Mouse (Mus musculus): ENCODE measurements around the gene Rnf187.
"Not testable (repeated sequence)": the region's sequence is repeated elsewhere in the genome, so short reads cannot be mapped to it uniquely, and the experiment has no call there.

The Rnf187 gene

DNA sequence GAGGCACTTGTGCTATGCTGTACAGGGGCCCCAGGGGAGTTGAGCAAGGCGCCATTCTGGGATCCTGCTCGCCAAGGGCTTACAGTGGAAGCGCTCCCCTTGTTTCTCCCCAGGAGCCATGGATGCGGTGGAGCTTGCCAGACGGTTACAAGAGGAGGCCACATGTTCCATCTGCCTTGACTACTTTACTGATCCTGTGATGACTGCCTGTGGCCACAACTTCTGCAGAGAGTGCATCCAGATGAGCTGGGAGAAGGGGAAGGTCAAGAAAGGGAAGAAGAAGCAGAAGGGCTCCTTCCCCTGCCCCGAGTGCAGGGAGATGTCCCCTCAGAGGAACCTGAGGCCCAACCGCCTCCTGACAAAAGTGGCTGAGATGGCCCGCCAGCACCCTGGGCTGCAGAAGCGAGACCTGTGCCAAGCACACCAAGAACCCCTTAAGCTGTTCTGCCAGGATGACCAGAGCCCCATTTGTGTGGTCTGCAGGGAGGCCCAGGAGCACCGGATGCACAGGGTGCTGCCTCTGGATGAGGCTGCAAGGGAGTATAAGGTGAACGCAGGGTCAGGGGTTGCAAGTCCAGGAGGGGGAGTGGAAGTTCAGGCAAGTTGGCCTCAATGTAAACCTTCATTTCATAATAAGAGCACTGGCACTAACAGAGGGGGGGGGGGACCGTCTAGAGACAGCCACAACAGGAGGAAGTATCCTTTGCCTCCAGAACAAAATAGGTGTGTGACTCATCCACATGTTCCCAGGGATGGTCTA lies 26.5 kb upstream of the Rnf187 start:
- DNase-seq = no peak

DNA sequence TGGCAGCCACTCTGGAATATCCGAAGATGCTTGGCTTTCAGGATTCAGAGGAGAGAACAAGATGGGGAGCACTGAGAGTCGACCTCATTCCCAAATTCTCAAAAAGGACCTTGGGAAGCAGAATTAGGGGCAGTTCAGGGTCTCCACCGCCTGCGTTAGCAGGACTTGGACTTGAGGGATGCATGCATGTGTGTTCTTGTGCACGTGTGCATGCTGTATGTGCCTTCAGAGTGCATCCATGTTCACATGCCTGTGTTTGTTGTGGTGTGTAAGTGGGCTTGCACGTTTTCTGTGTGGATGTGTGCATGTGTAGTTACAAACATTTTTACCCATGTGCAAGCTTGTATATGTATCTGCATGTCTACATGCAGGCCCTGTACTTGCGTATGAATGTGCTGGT lies 25.5 kb upstream of the Rnf187 start:
- no peak for DNase-seq

DNA sequence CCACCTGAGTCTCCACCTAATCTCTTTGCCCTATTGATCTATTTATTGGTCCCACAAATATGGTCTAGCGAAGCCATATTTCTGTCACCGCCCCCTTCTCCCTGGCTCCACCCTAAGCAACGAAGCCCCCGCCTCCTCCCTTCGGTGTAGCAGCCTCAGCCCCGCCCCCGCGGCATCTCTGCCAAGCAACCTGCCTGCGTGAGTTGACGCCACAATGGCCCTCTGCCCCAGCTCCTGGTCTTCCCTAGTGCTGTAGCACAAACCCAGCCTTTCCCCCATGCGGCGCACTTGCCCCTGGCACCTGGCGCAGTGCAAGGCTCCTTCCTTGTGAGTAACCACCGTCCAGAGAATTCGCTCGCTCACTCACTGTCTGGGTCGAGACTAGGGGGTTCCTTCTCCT lies 24.8 kb upstream of the Rnf187 start:
- peak; percentile 70 for DNase-seq

DNA sequence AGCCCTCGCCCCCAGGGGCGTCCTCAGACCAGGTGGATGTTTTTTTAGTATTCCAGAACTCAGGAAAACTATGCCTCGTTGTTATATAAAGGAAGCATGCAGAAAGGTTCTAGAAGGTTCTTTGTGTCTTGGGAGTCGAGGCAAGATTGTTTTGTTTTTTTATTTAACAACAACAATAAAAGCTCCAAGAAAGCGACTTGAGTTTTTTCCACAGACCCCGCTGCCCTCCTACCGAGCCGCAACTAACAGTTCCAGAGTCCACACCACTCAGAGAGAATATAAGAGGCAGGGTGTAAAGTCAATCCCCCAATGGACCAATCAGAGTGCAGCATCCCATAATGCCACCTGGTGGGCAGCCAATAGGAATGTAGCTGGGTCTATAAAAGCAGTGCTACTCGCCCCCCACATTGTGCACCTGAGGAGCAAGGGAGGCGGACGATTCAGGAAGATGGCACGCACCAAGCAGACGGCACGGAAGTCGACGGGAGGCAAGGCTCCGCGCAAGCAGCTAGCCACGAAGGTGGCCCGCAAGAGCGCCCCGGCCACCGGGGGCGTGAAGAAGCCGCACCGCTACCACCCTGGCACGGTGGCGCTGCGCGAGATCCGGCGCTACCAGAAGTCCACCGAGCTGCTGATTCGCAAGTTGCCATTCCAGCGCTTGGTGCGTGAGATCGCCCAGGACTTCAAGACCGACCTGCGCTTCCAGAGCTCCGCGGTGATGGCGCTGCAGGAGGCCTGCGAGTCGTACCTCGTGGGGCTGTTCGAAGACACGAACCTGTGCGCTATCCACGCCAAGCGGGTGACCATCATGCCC lies 22.9 kb upstream of the Rnf187 start:
- DNase-seq = no peak

DNA sequence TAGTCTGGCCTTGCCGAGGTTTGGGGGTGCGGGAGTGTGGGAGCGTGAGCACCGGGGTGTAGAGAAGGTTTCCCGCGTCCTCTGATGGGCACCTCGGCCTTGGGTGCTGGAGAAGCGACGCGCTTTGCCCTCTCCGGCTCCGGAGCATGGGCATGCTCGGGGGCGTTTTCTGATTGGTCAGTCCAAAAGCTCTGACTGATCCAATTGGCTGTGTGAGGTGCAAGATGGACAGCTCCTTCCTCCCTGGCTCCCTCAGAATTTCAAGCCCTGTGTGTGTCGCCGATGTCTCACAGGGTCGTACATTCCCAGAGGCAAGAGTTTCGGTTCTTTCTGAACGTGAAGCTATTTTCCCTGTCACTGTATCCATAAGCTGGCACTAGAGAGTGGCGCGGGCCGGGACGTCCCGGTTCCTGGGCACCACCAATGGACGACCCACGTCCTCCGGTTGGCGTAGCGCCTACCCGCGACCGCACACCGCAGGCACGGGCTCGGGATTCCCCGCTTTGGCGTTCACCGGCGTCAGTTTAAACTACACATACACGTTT lies 21.3 kb upstream of the Rnf187 start:
- peak; percentile 88 for DNase-seq

DNA sequence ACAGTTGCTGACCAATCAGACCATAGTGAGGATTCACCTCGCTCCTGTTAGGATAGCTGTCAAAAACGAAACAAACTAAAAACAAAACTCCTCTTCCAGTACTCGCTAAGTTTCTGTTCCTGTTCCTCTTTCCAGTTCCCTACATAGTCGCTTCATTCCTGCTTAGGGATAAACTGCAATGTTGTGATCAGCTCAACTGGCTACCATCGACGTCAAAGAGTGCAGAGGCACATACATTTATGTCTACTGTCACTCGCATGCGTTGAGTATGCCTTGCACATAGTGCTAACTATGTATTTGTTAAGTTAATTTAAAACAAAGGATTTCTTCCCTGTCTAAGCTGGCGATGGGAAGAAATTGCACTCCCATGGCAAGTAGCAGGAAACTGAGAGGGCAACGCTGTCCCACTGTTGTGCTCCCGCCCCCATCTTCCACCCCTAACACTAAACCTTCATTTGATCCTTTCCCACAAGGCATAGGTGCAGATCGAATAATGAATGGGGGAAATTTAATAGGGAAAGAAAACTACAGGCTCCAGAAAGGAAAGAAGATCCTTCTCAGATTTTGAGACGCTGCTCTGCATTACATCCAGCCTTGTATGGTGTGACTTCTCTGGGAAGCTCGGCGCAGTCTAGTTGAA lies 20.6 kb upstream of the Rnf187 start:
- no peak for DNase-seq

DNA sequence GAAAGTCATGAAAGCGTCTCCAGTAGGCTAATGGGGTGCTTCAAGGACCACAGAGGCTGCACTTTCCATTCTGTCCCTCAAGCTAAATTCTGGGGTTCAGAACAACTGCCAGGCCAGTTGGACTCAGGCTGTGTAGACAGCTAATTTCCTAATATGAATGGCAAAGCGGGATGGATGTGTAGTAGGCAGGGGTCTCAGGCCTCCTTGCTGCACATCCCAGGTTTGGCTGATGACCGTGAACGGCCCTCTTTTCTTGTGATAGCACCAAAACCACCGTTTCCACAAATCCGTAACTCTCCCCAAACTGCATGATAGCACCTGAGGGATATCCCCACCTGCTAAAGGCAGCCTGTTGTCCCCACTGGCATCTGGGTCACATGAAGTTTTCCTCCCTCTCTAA lies 19.8 kb upstream of the Rnf187 start:
- no peak for DNase-seq

DNA sequence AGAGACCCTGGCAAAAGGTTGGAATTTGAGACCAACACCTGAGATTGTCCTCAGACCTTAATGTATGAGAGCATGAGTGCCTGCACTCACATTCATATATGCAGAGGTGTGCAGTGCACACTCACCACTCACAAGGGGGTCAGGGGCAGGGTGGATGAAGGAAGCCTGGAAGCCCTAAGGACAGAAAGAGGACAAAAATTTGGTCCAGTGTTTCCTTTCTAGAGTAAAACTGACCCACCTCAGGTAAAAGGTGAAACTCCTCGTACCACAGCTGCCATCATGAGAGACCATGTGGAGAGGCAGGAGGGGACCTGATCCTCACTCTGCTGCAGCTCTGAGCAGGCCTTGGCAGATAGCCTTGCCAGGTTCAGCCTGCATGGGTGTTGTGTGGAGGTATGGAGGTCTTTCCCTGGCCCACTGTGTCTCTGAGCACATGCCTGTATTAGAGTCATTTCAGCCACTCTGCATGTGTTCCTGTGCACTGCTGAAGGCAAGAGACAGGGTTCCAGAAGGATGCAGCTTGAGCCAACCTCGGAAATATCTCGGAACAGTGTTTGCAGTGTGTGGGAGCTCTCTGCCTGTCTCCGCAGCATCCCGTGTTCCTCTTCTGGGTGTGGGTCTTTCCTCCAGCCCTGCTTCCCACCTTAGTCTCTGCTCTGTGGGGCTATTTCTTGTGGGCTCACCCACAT lies 18.7 kb upstream of the Rnf187 start:
- no peak for DNase-seq

DNA sequence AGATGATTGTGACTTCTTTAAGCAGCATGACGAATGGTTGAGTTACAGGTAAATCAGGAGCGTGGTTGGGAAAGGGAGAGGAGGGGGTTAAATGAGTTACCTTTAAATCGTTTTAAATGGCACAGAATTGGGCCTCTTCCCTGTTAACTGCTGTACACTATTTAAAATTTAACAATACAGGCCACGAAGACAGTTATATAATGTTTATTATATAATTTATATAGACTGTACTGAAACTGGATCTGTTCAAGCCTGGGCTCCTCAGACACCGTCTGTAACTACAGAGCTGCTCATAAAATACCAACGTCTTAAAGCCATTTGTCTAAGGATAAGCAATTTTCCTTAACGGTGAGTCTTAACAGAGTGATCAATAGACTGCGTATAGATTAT lies 17.1 kb upstream of the Rnf187 start:
- DNase-seq = no peak

DNA sequence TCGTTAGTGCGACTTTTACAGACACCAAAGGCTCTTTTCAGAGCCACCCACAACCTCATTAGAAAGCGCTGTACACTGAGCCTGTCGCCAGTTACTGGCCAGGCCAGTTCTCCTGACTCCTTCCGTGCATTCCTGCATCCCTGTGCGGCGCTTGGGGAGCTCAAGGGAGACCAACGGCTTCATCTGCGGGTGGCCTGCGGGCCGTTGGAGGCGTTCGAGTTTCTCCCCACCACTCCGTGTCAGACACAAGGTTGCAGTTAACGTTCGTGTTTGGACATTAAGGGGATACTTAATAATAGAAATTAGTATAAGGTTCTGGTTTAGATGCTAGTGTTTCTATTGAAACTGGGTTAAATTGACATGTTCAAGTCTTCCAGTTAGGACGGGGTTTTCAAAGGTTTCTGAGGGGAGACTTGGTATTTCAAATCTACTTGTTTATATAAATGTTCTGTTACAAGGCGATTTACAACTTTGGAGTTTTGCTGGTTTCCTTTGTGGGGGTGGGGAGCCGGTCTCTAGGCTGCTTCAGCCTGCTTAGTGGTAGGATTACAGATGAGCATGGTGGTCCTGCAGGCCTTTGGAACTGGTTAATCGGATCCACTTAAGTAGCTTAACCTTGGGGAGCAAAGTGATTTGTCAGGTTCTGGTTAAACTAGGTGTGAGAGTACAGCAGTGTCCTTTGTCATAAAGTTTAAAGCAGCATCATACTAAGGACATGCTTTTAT lies 16.6 kb upstream of the Rnf187 start:
- peak; percentile 48 for DNase-seq

DNA sequence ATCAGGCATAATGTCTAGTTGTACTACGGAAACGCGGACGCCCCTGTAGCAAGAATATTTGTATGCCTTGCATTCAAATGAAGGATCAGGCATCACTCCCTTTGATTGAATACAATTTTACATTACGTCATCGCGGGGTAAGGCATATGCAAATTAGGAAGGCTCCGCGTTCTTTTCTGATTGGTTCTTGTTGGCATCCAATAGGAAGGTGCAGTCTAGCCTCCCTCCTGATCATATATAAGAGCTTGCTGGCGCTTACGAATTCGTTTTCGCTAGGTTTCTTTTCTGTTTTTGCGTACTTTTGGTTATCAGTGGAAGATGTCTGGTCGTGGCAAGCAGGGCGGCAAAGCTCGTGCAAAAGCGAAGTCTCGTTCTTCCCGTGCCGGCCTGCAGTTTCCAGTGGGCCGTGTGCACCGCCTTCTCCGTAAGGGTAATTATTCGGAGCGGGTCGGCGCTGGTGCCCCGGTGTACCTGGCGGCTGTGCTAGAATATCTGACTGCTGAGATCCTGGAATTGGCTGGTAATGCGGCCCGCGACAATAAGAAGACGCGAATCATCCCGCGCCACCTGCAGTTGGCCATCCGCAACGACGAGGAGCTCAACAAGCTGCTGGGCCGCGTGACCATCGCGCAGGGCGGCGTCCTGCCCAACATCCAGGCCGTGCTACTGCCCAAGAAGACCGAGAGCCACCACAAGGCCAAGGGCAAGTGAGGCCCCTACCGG lies 15.9 kb upstream of the Rnf187 start, which contains the start of the genes Hist3h2a and Trim17:
TSS of gene Hist3h2a (plus strand) at position 266 of the 723 bp plus-strand sequence.
TSS of gene Trim17 (plus strand) at position 266 of the 723 bp plus-strand sequence.
- DNase-seq = peak; percentile 94

DNA sequence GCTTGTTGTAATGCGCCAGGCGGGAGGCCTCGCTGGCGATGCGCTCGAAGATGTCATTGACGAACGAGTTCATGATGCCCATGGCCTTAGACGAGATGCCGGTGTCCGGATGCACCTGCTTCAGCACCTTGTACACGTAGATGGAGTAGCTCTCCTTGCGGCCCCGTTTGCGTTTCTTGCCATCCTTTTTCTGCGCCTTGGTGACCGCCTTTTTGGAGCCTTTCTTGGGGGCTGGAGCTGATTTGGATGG lies 15.4 kb upstream of the Rnf187 start:
- not testable (repeated sequence) for DNase-seq

DNA sequence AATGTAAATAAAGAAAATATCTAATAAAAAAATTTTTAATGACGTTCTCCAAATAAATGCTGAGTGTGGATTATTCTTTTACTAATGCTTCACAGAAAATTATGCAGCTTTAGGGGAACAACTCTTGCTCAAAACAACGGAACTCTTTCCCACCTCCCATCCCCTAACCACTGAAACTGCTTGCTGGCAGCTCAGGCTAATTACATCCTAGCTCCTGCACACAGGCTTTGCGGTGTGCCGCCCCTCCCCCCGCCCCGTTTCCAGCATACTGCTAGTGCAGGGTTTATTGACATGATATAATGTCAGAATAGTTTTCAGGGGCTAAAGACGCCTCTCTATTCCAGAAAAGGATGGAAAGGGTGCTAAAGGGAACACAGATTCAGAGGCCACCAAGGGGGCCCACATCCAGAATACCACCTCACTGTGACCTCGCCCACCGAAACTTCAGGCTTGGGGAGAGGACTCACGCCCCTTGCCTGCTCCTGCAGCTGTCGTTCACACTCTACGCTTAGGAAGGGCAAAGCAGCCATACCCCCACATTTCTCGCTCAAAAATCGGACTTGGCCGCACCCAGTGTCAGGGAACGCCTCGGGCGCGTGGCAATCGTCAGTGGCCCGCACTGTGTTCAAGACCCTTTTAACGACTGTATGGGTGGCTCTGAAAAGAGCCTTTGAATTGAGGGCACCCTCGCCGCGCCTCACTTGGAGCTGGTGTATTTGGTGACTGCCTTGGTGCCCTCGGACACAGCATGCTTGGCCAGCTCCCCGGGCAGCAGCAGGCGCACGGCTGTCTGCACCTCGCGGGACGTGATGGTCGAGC lies 14.8 kb upstream of the Rnf187 start:
- DNase-seq = no peak

DNA sequence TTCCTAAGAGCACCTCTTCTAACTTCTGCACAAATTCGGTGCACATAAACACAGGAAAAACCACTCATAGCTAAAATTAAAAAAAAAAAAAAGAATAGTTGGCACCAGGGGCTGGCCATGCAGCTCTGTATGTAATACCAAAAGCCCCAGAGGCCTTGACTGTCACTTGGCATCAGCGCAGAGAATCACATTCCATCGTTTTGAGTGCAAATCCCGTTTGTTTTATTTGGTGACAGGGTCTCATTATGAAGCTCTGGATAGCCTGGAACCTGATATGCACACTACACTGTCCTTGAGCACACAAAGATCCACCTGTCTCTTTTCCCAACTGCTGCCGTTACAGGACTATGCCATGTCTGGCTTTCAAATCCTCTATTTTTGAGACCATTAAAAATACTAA lies 12.5 kb upstream of the Rnf187 start:
- DNase-seq = no peak

DNA sequence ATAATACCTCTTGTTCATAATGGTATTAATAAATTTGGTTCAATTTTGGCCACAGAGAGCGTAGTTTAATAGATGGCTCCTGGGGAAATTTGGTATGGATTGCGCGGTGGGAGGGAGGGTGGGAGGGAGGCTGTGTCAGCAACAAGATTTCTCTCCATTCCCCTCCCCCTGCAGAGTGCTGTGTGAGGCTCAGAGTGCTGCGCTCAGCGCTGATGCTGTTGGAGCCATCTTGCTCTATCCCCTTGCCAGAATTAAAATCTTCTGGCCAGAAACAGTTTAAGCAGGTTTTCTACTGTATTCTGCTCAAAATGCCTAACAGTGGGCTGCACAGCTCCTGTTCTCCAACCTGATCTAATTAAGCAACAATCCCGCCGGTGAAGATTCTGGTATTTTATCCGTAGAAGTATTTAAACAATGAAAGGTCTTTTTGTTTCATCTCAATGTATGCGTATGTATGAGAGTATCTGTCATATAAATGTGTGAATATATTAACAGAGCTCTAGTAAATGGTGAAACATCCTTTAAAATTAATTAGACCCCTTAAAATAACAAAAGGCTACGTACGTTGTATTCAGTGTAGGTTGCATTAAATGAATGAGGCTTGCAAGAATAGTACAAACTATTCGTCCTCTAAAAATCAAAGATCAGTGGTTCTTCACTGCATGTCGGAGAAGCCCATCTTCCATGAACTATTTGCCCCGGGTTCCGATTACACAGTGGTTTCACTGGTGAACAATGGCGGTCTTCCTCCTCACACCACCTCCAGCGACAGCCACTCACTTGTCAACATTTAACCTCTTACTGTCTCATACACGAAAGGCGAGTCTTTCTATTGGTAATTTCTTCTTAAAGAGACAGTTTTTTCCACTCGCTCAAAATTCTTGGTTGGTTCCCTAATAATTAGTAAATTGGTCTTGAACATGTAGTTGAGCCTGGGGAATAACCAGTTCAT lies 11.0 kb upstream of the Rnf187 start:
- no peak for DNase-seq

DNA sequence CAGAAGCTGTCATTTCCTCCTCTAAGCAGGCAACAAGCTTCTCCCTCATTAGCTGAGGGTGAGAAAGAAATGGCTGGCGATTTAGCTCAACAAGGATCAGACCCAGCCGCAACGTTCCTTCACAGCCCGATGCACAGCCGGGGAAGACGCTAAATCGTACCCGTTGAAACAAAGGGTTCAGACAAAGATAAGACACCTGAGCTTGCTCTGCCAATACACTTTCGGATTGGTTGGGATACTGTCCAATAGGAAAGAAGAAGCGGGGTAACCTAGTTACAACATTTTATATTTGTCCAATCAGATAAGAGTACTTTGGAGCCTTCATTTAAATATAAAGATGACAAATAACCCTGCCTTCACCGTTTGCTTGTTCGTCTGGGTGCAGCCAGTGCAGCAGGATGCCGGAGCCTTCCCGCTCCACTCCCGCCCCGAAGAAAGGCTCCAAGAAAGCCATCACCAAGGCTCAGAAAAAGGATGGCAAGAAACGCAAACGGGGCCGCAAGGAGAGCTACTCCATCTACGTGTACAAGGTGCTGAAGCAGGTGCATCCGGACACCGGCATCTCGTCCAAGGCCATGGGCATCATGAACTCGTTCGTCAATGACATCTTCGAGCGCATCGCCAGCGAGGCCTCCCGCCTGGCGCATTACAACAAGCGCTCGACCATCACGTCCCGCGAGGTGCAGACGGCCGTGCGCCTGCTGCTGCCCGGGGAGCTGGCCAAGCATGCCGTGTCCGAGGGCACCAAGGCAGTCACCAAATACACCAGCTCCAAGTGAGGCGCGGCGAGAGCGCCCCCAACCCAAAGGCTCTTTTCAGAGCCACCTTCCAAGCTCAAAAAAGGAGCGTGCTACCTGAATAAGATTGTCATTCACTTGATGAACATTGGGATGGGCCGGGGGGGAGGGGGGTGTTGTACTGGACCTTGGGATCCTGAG lies 10.1 kb upstream of the Rnf187 start, which contains the start of gene Hist3h2ba:
TSS of gene Hist3h2ba (plus strand) at position 379 of the 938 bp plus-strand sequence.
- peak; percentile 49 for DNase-seq

DNA sequence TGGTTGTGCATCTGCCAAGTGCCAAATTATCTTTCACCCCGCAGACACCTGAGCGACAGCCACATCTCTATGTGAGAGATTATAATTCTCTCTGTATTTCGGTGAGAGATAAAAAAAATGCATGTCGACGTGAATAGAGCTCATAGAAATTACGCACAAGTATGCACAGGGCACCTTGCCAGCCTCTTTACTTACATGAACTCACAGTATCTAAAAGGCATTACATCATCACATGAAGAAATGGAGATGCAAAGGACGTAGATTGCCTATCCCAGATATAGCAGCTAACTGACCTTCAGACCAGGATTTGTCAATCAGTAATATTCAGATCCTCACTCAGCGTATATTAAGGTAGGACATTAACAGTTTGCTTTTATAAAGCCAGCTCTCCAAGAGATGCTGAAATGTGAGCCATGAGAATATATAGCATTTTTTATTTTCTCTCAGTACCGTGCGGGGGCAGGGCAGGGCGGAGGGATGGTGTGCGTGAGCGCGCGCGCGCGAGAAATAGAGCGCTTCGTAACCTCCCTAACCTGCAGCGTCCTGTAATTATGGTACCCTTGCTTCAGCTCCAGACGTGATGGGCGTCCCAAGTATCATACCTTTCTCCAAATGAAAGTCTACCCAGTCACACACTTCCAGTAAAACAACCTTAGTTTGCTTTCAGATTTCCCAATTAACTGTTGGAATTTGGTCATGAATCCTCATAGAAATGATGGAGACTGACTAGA lies 9.2 kb upstream of the Rnf187 start:
- DNase-seq = no peak

DNA sequence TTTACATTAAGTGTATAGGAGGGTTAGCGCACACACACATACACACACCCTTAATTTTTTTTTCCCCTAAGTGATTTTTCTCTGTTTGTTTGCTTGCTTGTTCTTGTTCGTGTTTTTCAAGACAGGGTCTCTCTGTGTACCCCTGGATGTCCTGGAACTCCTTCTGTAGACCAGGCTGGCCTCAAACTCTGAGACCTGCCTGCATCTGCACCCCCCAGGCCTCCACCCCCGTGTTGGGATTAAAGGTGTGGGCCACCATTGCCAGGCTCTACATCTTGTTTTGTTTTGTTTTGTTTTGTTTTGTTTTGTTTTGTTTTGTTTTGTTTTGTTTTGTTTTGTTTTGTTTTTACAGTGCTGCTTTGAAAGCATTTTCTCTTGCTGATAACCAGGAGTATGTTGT lies 8.6 kb upstream of the Rnf187 start:
- DNase-seq = no peak
